Mouse (Mus musculus): ENCODE measurements at regions not wholly inside any gene's neighbourhood (a gene's known extent, or its start where the extent isn't known, plus 50 kb on each side); places are given as distances from the start of the nearest gene placed in this dataset.

DNA sequence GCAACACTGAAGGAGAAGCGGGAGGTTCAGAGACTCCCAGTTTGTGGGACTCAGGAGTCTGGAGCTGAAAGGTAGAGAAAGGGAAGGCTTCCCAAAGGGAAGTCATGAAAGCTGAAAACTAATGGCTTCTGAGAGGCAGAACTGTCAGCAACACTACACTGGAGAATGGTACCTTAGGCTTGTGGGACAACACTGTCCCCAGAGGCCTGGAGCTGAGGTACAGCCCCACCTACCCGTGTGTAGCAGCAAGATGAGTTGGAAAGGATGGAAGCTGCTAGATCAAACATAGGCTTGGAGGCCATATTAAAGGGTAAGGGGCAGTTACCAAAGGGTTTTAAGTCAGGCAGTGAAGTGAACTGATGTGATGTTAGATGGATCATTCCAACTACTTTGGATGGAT lies 219.9 kb upstream of the Ccdc122 start:
- WGBS = 92% methylated on average over 2 of the region's 2 CpGs
- Histone ChIP-seq H3K27ac (ENCODE audit: low read depth, low read length) (no peak overlapping the region), H3K9me3 (ENCODE audit: control insufficient read depth, low read length) (no peaks in the 10 kb centered on the region), H3K4me1 (ENCODE audit: control insufficient read depth, insufficient read depth, low read length) (peaks cover 5% of the 10 kb centered on the region; the same call in 1 of the 2 replicates), H3K9ac (ENCODE audit: low read length) (no peak overlapping the region), H3K36me3 (ENCODE audit: control insufficient read depth, insufficient read depth, low read length) (no peaks in the 10 kb centered on the region), H3K4me2 (no peak overlapping the region), H3K27me3 (ENCODE audit: control insufficient read depth, insufficient read depth, low read length) (no peaks in the 10 kb centered on the region), H3K4me3 (ENCODE audit: low read depth, low read length) (no peak overlapping the region)
- ATAC-seq (ENCODE audit: low FRiP score) (no peak), DNase-seq (ENCODE audit: low spot score, missing footprints) (no peak)

DNA sequence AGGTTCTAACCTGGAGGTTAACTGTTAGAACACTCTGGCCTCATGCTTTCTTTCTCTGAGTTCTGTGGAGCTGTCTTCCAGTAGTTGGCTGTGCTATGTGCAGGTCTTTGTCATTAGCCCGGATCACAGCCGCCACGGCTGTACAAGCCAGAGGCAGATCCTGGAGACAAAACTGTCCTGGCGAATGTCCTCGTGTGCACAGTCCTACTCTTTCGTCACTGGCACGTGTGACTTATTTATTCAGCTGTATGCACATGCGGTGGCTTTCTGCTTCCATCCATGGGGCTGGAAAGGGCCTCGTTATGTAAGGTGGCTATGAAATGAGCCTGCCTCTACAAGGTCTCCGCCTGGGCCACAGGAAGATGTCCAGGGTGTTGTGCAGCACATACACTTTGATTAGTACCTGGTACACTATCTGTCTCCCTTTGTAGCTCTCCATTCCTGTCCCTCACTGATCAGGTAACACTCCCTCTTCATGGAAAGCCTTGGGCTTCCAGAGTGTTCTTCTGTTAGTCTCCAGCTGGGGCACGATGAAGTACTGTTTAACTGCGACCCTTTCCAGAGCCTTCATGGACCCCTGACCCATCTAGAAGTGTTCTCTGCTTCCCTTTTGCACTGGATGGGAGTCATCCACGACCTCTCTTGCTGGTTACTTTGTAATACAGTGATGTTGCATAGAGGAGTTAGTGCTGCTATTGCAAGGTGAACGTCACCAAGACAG lies 224.3 kb upstream of the Ccdc122 start:
- no peak overlapping the region for H3K4me3 ChIP-seq (ENCODE audit: low read depth, low read length)
- DNase-seq (ENCODE audit: low spot score, missing footprints) (no peak), ATAC-seq (ENCODE audit: low FRiP score) (no peak)
- H3K9me3 ChIP-seq (ENCODE audit: control insufficient read depth, low read length) = no peaks in the 10 kb centered on the region
- no peaks in the 10 kb centered on the region for H3K4me1 ChIP-seq (ENCODE audit: control insufficient read depth, insufficient read depth, low read length)
- H3K9ac ChIP-seq (ENCODE audit: low read length) = no peak overlapping the region
- H3K27me3 ChIP-seq (ENCODE audit: control insufficient read depth, insufficient read depth, low read length) = no peaks in the 10 kb centered on the region
- H3K27ac ChIP-seq (ENCODE audit: low read depth, low read length) = no peak overlapping the region
- H3K36me3 ChIP-seq (ENCODE audit: control insufficient read depth, insufficient read depth, low read length) = no peaks in the 10 kb centered on the region
- H3K4me2 ChIP-seq = no peak overlapping the region
- 78% methylated on average over 14 of the region's 14 CpGs for WGBS

DNA sequence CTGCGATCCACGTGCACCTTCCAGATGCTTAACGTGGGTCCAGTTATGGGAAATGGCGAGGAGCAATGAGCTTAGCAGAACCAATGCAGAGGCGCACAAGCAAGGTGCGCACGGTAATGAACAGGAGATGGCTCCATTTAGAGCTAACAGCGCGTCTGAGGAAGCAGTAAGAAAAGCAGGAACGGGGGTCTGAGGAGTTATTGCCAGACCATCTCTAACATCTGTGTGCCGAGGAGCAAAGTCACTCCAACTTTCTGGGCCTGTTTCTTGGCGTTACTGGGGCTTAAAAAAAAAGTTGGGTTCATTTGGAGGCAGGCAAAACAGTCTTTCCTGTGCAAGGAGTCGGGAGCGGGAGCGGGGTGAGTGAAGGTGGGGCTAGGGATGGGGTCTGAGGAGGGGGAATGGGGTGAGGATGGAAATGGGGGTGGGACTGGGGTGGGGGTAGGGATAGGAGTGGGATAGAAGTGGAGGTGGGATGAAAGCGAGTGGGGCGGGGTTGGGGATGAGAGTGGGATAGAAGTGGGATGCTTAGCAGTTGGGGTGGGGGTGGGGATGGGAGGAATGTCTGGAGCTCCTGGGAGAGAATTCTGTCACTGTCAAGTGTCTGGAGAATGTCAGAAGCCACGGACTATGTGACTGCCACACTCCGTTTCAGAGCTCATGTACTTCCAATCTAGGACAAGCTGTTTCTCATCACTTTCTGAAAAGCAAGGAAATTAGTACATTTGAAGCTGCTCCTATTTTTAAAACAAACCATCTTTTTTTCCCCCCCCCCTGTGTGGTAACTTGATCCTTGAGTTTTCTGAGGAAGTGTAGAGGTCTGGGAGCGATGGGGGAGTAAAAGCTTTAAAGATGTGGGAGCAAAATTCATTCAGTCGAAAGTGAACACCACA lies 225.6 kb upstream of the Ccdc122 start:
- Histone ChIP-seq H3K9me3 (ENCODE audit: control insufficient read depth, low read length) (0 out of 2 replicates have a peak, but pooled peaks cover 2% of the 10 kb centered on the region), H3K27me3 (ENCODE audit: control insufficient read depth, insufficient read depth, low read length) (no peaks in the 10 kb centered on the region), H3K4me3 (ENCODE audit: low read depth, low read length) (no peak overlapping the region), H3K4me1 (ENCODE audit: control insufficient read depth, insufficient read depth, low read length) (no peaks in the 10 kb centered on the region), H3K27ac (ENCODE audit: low read depth, low read length) (no peak overlapping the region), H3K36me3 (ENCODE audit: control insufficient read depth, insufficient read depth, low read length) (no peaks in the 10 kb centered on the region), H3K9ac (ENCODE audit: low read length) (no peak overlapping the region), H3K4me2 (no peak overlapping the region)
- WGBS = 30% methylated on average over 21 of the region's 21 CpGs
- no peak for ATAC-seq (ENCODE audit: low FRiP score)
- no peak for DNase-seq (ENCODE audit: low spot score, missing footprints)

DNA sequence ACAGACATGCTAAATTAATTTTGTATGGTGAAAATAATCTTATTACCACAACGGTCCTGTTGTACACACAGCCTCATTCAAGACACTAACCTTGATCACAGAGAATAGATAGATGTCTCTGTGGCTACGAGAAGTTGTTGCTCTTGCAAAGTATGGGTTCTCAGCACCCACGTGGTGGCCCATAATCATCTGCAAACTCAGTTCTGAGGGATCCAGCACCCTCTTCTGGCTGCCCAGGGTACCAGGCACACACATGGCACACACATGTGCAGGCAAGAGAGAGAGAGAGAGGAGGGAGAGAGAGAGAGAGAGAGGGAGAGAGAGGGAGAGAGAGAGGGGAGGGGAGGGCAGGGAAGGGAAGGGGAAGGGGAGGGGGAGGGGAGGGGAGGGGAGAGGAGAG lies 226.5 kb upstream of the Ccdc122 start:
- DNase-seq (ENCODE audit: low spot score, missing footprints) (no peak), ATAC-seq (ENCODE audit: low FRiP score) (no peak)
- Histone ChIP-seq H3K27me3 (ENCODE audit: control insufficient read depth, insufficient read depth, low read length) (no peaks in the 10 kb centered on the region), H3K4me3 (ENCODE audit: low read depth, low read length) (no peak overlapping the region), H3K27ac (ENCODE audit: low read depth, low read length) (no peak overlapping the region), H3K36me3 (ENCODE audit: control insufficient read depth, insufficient read depth, low read length) (no peaks in the 10 kb centered on the region), H3K9ac (ENCODE audit: low read length) (no peak overlapping the region), H3K4me1 (ENCODE audit: control insufficient read depth, insufficient read depth, low read length) (no peaks in the 10 kb centered on the region), H3K9me3 (ENCODE audit: control insufficient read depth, low read length) (0 out of 2 replicates have a peak, but pooled peaks cover 2% of the 10 kb centered on the region), H3K4me2 (no peak overlapping the region)
- 87% methylated on average over 3 of the region's 3 CpGs for WGBS

DNA sequence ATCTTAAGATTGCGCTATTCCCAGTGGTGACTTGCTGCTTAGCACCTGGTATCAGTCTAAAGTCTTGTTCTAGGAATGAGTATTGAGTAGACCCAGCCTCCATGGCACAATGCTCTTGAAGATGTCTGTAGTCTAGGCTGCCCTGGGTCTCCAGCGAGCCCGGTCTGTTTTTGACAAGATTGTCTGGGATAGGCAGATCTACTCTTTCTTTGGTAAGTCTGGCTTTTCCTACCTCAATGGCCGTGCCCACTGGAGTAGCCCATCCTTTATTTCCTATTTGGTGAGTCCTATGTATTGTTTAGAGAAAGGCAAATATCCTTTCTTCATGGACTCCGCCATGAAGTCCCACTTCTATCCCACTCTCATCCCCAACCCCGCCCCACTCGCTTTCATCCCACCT lies 227.2 kb upstream of the Ccdc122 start:
- H3K9me3 ChIP-seq (ENCODE audit: control insufficient read depth, low read length) = 0 out of 2 replicates have a peak, but pooled peaks cover 2% of the 10 kb centered on the region

DNA sequence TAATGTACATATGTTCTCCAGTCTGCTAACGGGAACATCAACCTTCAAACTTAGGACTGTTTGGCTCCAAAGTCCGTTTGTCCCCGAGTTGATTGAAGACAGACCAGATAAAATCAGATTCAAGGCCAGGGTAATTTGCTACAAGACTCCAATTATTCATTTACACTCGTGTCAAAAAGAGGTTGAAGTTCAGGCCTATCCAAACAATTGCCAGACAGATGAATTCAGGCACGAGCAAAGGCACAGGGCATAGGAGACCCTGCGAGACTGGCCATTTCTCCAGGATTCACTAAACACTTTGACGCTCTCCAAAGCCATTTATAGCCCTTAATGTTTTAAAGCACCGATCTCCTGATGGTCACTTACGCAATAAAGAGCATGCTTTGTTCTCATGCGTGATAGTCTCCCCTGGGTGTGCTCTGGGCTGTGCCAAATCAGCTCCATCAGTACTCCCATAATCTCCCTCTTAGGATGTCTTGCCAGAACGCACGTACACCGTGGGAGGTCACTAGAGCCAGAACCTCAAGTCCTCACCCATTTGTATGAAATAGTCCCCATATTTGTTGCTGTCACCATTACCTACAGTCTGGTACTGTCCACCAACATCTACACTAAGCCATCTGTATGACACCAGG lies 231.3 kb upstream of the Ccdc122 start:
- no peaks in the 10 kb centered on the region for H3K36me3 ChIP-seq (ENCODE audit: control insufficient read depth, insufficient read depth, low read length)
- ATAC-seq (ENCODE audit: low FRiP score) = no peak
- no peak overlapping the region for H3K9ac ChIP-seq (ENCODE audit: low read length)

More for the DNA sequence above, 227.2 kb upstream of the Ccdc122 start:
- DNase-seq (ENCODE audit: low spot score, missing footprints) (no peak), ATAC-seq (ENCODE audit: low FRiP score) (no peak)
- H3K36me3 ChIP-seq (ENCODE audit: control insufficient read depth, insufficient read depth, low read length) = no peaks in the 10 kb centered on the region
- H3K27me3 ChIP-seq (ENCODE audit: control insufficient read depth, insufficient read depth, low read length) = no peaks in the 10 kb centered on the region
- H3K4me1 ChIP-seq (ENCODE audit: control insufficient read depth, insufficient read depth, low read length) = no peaks in the 10 kb centered on the region
- no peak overlapping the region for H3K27ac ChIP-seq (ENCODE audit: low read depth, low read length)
- H3K9ac ChIP-seq (ENCODE audit: low read length) = no peak overlapping the region
- no peak overlapping the region for H3K4me3 ChIP-seq (ENCODE audit: low read depth, low read length)
- WGBS = 93% methylated on average over 7 of the region's 7 CpGs
- no peak overlapping the region for H3K4me2 ChIP-seq

DNA sequence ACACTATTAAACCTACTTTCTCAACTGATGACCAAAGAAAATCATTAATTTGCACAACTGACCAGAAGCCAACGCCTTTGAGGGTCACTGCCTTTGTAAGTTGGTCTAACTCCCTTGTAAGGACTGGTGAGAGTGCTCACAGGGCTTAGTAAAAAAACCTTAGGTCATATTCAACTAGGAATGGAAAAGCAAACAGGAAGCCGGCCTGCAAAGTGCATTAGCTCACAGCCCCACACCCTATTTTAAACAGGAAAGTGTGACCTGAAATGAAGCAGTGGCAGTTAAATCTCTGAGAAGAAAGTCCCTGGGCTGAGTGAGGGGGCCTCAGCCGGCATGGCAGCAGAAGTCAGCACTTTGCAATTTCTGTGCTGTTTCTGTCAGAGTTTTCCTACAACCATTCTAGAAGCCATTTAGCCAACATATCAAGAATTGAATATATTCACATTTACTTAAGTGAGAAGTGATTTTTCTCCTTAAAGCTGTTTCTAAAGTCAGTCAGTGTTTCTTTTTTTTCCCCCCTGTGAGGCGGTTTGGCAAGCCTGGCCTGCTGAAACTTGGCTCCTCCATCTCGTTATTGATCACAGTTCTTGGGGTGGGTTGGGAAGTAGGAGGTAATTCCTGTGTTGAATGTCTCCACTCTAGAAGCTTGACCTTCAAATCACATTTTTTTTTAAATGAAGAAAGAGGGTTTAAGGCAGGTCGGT lies 232.0 kb upstream of the Ccdc122 start:
- H3K4me3 ChIP-seq (ENCODE audit: low read depth, low read length) = no peak overlapping the region
- peaks cover 4% of the 10 kb centered on the region; the same call in 1 of the 2 replicates for H3K4me1 ChIP-seq (ENCODE audit: control insufficient read depth, insufficient read depth, low read length)
- H3K36me3 ChIP-seq (ENCODE audit: control insufficient read depth, insufficient read depth, low read length) = no peaks in the 10 kb centered on the region
- H3K9ac ChIP-seq (ENCODE audit: low read length) = no peak overlapping the region
- no peak overlapping the region for H3K27ac ChIP-seq (ENCODE audit: low read depth, low read length)
- H3K27me3 ChIP-seq (ENCODE audit: control insufficient read depth, insufficient read depth, low read length) = no peaks in the 10 kb centered on the region
- H3K4me2 ChIP-seq = no peak overlapping the region
- H3K9me3 ChIP-seq (ENCODE audit: control insufficient read depth, low read length) = 0 out of 2 replicates have a peak, but pooled peaks cover 2% of the 10 kb centered on the region
- no peak for ATAC-seq (ENCODE audit: low FRiP score)
- 78% methylated on average over 6 of the region's 6 CpGs for WGBS
- no peak for DNase-seq (ENCODE audit: low spot score, missing footprints)

More for the DNA sequence above, 231.3 kb upstream of the Ccdc122 start:
- WGBS = 84% methylated on average over 13 of the region's 13 CpGs
- peaks cover 3% of the 10 kb centered on the region; the same call in 1 of the 2 replicates for H3K4me1 ChIP-seq (ENCODE audit: control insufficient read depth, insufficient read depth, low read length)
- 0 out of 2 replicates have a peak, but pooled peaks cover 2% of the 10 kb centered on the region for H3K9me3 ChIP-seq (ENCODE audit: control insufficient read depth, low read length)
- no peak overlapping the region for H3K4me3 ChIP-seq (ENCODE audit: low read depth, low read length)
- no peak for DNase-seq (ENCODE audit: low spot score, missing footprints)
- no peak overlapping the region for H3K27ac ChIP-seq (ENCODE audit: low read depth, low read length)
- no peaks in the 10 kb centered on the region for H3K27me3 ChIP-seq (ENCODE audit: control insufficient read depth, insufficient read depth, low read length)
- H3K4me2 ChIP-seq = no peak overlapping the region

DNA sequence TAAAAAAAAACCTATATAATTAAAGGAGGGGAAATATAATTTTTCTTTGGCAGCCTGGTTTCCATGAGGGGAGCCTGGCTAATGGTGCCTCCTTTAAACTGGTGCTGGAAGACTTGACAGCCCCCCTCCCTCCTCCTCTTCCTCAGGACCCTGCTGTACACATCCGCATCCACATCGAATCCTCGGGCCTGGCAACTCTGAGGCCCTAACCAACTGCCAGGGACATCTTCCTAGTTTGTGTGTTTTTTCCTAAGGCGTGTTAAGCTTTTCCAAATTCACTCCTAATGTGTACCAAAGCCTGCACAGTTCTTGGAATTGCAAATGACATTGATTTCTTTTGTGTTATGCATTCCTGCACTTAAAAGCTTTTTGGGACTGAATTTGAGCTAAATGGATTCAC lies 236.4 kb upstream of the Ccdc122 start:
- Histone ChIP-seq H3K4me2 (no peak overlapping the region), H3K4me3 (ENCODE audit: low read depth, low read length) (no peak overlapping the region), H3K27ac (ENCODE audit: low read depth, low read length) (no peak overlapping the region), H3K4me1 (ENCODE audit: control insufficient read depth, insufficient read depth, low read length) (peaks cover 4% of the 10 kb centered on the region; the same call in 1 of the 2 replicates), H3K9ac (ENCODE audit: low read length) (no peak overlapping the region), H3K9me3 (ENCODE audit: control insufficient read depth, low read length) (no peaks in the 10 kb centered on the region), H3K27me3 (ENCODE audit: control insufficient read depth, insufficient read depth, low read length) (no peaks in the 10 kb centered on the region), H3K36me3 (ENCODE audit: control insufficient read depth, insufficient read depth, low read length) (no peaks in the 10 kb centered on the region)
- ATAC-seq (ENCODE audit: low FRiP score) = no peak
- 56% methylated on average over 4 of the region's 4 CpGs for WGBS
- DNase-seq (ENCODE audit: low spot score, missing footprints) = no peak

All from midbrain, embryonic 11.5 days (tissue).